Mouse (Mus musculus) heart, postnatal 4 days (tissue): Measurements from ENCODE around the gene Sh3yl1. TPM values are rescaled to one million over a fixed set of nuclear protein-coding genes. Genes with fewer than 3 reads are reported as not detected.

Source experiments
- DNase-seq: peaks from one replicate; pipeline ENCODE4 v3.0.0; 2021
- total RNA-seq, 2 experiments: library from RNA; stranded (reverse); gene quantifications; 2 replicates each; pipeline ENCODE4 v1.2.3; 2021

Gene Sh3yl1
- total RNA-seq, 2 experiments from 2014 or later, result 2.1 to 2.4 TPM

- no peak for DNase-seq
Observed at GRCm38 (mm10) chr12:30944197-30944596, 32.7 kb downstream of the Sh3yl1 start.

GRCm38 (mm10) chr12:30970700-30971099, 59.2 kb downstream of the Sh3yl1 start:
- DNase-seq, result no peak

- DNase-seq, result no peak
Observed at GRCm38 (mm10) chr12:31003795-31004194, 92.3 kb downstream of the Sh3yl1 start.

GRCm38 (mm10) chr12:31005010-31005409, 93.5 kb downstream of the Sh3yl1 start:
- DNase-seq, result peak; percentile 87

GRCm38 (mm10) chr12:31008171-31008570, 96.7 kb downstream of the Sh3yl1 start:
- peak; percentile 52 for DNase-seq

Other genes starting within 250 kb of the Sh3yl1 start
- not detected for gene Alkal2, start 27.3 kb upstream of the Sh3yl1 start, total RNA-seq
- 10 to 100 TPM; 46.9 to 49.4 TPM for gene Acp1, start 79 bp upstream of the Sh3yl1 start, total RNA-seq
- under 1 TPM; 0.79 to 0.81 TPM for gene Fam110c, start 162.2 kb downstream of the Sh3yl1 start, total RNA-seq